Mouse (Mus musculus) olfactory bulb, adult 2 months (tissue): Measurements from ENCODE around the gene Olfr812.

Experiments used
- CTCF ChIP-seq: fragments of 200-500 bp; IDR thresholded peaks from 2 replicates; pipeline ENCODE4 v1.5.1; 2012; ENCODE audit warnings: low read depth, mild to moderate bottlenecking, low read length, moderate library complexity; ENCODE audit not compliant: insufficient read depth
- POLR2A ChIP-seq: fragments of 200-500 bp; IDR thresholded peaks from 2 replicates; pipeline ENCODE4 v1.6.1; 2012; ENCODE audit warnings: mild to moderate bottlenecking, low read depth, low read length, moderate library complexity; ENCODE audit not compliant: insufficient read depth

DNA sequence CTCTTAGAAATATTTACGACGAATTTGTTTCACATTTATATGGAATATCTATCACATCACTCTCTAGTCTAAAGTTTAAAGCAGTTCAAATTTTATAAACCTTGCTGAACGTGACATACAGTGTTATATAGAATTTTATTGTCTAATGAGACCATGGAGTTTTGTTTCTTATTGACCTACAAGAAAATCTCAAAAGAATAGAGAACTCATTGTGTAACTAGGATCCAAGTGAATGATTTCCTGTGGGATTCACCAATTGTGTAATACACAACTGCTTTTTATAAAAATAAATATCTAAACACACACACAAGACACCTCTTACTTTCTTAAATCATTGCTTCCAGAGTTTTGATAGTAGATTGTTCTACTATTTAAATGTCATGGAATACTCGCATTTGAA is 41.6 kb downstream of the Olfr812 start, which contains the start of gene Olfr811:
- TF ChIP-seq CTCF (no peak), POLR2A (no peak)
